Mouse (Mus musculus): Measurements from ENCODE around the gene Dcaf6. TPM values are rescaled to one million over a fixed set of nuclear protein-coding genes. Genes with fewer than 3 reads are reported as not detected.
"Not testable (repeated sequence)": the region's sequence is repeated elsewhere in the genome, so short reads cannot be mapped to it uniquely, and the experiment has no call there.

Gene Dcaf6
- total RNA-seq, 2 experiments from 2014 or later, result 76.3 to 77.7 TPM

DNA sequence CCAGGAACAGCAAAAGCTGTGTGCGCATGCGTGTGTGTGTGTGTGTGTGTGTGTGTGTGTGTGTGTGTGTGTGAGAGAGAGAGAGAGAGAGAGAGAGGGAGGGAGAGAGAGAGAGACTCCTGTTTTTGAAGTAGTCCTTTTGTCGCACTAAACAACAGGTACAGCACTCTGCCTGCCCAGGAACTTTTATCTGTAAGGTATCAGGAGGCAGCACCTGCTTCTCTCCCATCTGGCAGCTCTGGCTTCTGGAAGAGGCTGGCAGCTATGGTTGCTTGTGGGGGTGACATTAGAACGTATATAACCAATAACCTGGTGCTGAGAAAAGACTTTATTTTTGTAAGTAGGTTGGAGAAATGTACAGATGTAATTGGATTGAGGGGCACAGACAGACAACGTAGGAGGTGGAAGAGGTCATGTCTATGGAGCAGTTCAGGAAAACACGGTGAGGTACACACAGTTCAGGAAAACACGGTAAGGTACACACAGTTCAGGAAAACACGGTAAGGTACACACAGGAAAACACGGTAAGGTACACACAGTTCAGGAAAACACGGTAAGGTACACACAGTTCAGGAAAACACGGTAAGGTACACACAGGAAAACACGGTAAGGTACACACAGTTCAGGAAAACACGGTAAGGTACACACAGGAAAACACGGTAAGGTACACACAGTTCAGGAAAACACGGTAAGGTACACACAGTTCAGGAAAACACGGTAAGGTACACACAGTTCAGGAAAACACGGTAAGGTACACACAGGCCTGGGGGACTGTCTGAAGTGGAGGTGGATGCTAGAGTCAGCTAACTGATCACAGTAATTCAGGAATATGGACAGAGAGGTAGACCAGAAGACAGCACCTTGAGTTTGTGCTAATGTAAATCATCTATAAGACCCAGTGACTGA lies 131.6 kb downstream of the Dcaf6 start:
- intact Hi-C loops (cut with DNase I); DNase-seq: not testable (repeated sequence)

DNA sequence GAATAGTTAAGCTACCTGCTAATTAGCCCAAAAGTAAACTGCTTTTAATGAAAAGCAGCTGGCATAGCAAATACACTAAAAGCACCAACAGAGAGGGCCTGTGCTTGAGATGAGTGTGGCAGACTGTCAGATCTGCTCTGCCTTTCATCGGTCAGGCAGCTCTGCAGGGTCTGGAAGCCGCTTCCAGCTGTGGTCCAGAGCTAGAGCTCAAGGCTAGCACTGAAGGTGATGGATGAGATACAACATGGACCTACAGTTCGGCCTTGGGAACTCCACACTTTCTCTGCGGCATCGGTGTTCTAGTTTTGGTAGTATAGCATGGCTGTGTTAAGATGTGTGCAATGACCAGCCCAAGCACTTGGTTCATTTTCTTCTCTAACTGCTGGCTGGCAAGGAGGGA lies 132.4 kb downstream of the Dcaf6 start:
- no peak for DNase-seq
- intact Hi-C loops (cut with DNase I), result no loop called here

DNA sequence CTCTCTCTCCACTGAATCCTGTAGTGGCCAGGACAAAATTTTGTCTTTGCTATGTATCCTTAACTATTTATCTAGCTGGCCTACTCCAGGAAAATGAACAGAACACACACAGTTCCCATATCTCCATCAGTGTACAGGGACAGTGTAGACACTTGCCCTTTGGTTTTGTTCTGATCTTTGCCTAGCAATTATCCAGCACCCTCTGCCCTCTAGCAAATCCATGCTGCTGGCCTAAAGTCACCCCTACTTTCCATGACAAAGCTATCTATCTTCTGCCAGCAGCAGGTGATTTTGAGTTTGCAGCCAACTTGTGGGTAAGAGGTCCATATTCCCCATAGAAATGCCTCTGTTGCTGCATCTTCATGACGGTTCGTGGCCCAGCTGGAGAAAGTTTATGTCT lies 132.9 kb downstream of the Dcaf6 start:
- intact Hi-C loops (cut with DNase I), result no loop called here
- no peak for DNase-seq

DNA sequence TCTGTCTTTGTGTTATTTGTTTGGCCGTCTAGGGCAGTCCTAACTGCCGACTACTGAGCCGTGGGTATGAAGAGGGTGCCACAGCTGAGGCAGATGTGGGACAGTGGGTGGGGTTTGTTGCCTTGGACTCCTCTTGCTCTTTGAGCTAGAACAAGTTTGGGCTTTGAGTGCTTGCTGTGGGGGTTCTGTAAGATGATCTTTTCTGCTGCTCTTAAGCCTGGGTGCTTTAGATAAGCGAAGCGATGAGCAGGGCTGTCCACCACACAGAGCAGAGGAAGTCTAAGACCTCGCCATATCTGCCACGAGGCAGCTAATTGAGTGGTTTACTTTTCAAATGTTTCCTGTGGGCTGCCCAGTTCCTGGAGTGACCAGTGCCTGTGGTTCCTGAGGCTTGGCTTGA lies 137.3 kb downstream of the Dcaf6 start:
- no peak for DNase-seq
- intact Hi-C loops (cut with DNase I), result no loop called here

DNA sequence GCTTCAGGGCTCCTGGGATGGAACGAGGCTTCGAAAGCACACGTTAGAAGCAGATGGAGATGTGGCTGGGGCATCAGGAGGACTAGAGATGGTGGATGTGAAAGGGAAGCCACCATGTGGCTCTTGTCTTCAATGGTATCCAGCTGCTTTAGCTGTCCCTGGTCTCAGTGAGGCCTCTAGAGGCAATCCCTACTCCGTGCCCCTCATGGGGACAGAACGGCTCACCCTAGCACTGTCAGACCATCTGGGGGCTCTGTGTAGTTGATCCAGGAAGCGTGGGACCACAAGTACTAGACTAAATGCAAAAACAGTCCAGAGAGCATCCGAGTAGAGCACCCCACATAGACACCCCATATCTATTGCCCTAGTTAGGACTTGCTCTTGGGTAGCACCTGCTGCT lies 138.4 kb downstream of the Dcaf6 start:
- intact Hi-C loops (cut with DNase I), result no loop called here
- DNase-seq, result no peak

DNA sequence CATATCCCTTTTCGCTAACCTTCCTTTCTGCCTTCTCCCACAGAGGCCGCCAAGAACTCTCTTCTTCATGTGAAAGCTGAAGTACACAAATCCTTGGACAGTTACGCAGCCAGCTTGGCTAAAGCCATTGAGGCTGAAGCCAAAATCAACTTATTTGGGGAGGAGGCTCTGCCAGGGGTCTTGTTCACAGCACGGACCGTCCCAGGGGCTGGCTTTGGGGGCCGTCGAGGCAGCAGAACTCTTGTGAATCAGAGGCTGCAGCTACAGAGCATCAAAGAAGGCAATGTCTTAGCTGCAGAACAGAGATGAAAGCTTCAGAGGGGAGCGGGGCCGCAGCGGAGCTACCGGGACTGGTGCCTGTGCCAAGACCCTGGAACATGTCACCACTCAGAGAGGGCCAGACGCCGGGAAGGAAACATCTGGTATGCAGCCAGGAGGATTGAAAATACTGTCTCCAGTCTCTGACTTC lies 138.8 kb downstream of the Dcaf6 start:
- intact Hi-C loops (cut with DNase I), result no loop called here
- DNase-seq, result peak; percentile 64 to 68

DNA sequence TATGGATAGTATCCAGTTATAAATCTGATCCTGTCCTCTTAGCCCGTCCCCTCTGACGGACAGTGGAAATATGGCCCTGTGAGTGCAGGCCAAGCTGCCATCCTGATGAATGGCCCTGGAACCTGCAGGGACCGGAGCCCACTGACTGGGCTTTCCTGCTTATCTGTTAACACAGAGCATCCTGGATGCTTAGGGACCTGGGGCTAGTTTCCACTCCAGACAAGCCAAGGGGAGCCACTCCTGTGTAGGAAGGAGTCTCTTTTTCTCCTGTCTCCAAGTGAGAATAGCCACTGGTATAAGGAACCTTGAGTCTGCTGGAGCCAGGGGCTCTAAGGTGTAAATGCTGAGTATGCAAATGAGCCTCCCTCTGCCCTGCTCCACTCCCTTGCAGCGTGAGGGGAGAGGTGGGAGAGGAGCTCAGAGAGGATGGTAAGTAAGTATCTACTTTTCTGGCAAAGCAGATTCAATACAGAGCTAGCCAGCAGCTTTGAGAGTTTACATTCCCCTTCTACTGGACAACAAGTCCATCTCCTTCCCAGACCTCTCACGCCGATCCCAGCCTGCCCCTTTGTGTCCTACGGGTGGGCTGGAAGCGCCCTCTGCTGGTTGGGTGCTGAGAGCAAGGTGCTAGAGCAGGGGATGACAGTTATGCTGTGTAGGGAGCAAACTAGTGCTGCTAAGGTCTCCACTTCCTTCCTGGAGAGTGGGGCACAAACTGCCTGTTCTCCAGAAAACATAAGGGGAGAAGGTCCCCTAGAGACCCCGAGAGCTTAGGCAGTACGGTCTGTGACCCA lies 139.9 kb downstream of the Dcaf6 start:
- intact Hi-C loops (cut with DNase I), result loop anchor here (1.0 kb wide), 1 partner anchor 67 kb away; no protein-coding TSS in a partner anchor
- peak; percentile 86 to 90 for DNase-seq

DNA sequence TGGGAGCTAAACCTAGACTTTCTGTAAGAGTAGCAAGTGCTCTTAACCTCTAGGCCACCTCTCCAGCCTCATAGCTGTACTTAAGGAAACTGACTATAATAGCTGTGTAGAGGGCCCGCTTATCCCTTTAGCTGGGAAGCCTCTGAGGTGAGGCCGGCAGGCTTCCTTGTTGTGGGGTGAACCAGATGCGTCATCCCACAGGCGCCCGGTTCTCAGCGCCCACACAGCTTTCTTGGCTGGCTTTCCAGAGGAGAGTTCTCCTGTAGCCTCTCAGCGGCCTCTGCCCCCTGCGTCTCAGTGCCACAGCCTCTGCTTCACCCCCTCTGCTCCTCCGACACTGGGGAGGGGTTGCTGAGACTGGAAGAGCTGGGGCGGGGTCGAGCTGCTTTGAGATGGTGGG lies 143.9 kb downstream of the Dcaf6 start:
- DNase-seq, result no peak
- intact Hi-C loops (cut with DNase I), result no loop called here

DNA sequence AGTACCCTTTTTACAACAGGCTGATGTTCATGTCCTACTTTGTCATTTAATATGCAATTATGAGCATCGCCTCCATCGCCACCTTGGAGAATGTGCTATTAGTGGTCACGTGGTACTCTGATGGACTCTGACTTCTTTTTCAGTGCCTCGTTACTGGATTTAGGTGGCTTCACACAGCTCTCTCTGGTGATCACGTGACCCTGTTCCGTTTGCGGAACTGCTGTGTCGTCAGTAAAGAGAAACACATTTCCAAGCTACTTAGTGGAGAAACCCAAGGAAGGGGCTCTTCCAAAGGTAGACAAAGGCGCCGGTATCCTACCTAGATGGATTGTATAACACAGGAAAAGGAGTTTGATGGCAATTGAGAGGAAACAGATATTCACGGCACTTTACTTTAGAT lies 152.1 kb downstream of the Dcaf6 start:
- intact Hi-C loops (cut with DNase I), result no loop called here
- no peak for DNase-seq

DNA sequence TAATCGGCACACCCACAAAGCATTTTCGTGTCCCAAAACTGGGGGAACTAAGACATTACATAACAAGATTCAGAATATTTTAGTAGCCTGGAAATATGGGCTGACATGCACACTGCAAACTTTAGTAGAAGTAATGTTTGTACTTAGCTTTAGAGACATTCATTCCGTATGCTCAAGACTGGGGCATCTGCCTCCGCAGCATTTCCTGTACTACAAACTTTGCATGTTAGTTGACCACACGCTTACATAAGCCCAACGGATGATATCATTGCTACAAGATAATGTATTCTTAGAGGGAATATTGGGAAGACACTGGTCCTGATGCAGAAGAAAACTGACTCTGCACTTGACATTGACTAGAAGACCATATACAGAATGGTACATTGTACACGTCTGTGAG lies 155.9 kb downstream of the Dcaf6 start:
- DNase-seq, result no peak
- intact Hi-C loops (cut with DNase I), result no loop called here

DNA sequence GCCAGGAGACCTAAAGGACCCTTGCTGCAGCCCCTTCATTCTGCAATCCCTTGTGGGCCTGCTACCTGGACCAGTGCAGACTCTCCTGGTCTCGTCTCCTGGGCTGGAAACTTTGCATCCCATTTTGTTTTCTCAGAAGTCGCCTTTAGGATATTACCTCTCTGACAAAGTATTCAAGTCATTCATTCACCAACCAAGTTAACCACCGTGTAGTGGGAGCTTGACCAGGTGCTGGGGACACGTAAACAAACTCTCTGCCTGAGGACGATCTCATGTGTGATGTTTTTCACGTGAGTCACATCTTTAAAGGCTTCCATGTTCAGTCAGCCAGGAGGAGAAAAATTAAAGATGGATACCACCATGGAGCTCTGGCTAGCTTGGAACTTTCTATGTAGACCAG lies 157.1 kb downstream of the Dcaf6 start:
- intact Hi-C loops (cut with DNase I), result no loop called here
- no peak for DNase-seq

DNA sequence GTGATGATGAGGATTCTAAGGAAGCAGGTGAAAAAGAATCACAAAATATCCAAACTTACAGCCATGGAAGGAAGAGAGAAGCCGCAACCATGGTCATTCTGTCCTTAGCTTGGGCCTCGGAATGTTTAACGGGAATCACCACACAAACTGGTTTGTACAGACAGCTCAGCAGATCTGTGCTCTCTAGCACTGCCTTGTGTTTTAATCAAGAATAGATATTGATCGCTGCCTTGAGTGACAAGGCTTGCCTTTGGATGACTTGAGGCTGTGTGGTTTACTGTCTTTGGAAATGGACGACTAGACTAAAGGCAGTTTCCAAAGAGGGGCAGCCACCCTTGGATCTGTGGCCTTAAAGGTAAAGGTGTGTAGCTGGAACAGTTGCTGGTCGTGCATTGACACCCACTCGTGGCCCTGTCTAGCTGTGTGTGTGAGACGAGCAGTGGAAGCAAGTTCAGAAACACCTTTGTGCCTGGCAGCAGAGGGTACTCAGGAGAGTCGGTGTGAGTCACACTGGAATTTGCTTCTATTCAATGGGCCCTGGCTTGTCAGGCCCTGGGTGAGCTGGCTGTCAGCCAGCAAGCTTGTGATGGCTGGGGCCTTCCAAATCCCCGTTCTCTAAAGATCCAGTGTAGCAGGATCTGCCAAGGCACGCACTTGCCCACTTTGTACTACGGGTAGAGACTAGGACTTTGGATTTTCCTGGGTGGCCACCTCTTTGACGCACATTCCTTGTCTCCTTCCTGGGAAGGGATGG lies 157.6 kb downstream of the Dcaf6 start:
- intact Hi-C loops (cut with DNase I), result no loop called here
- DNase-seq, result peak; percentile 49 to 72

DNA sequence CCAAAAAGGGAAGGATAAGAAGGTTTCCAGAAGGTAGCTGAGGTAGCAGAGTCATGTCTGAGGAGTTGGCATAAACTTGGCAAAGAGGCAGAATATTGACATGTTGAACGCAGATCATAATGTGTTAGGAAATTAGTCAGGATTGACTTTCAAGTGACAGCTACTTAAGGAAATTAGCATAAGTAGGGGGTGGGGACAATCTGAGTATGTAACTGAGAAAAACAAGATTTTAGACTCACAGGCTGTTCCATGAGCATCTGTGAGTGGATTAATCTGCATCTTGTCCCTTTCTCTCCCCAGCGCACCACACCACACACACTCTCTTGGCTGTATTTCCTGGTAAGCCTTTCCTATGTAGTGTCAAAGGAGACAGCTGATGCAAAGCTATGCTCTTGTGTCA lies 158.7 kb downstream of the Dcaf6 start:
- DNase-seq, result no peak
- intact Hi-C loops (cut with DNase I), result no loop called here

DNA sequence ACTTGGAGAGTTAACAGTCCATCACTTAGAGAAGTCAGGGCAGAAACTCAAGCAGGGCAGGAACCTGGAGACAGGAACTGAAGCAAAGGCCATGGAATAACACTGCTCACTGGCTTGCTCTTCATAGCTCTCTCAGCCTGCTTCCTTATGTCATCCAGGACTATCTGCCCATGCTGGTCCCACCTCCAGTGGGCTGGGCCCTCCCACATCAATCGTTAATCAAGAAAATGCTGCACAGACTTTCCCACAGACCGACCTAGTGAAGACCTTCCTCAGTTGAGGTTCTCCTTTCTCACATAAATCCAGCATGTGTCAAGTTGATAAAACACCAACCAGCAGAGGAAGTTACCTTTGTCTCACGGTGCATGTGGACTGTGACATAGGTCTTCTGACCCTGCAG lies 159.2 kb downstream of the Dcaf6 start:
- intact Hi-C loops (cut with DNase I), result no loop called here
- no peak for DNase-seq

DNA sequence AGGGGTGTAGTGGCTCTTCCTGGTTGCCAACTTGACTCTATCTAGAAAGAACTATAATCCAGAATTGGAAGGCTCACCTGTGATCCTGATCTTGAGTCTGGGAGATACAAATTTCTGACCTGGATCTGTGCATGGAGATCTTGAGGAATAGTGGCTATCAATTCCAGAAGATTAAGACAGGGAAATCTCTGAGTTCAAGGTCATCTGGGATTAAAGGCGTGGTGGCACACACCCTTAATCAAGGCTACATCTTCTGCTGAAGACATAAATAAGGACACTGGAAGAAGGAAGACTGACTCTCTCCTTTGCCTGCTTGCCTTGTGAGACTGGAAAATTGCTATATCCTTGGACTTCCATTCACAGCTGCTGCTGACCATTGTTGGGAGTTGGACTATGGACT lies 164.8 kb downstream of the Dcaf6 start, which contains the start of gene Gpr161:
Gene Gpr161 (plus strand): TSS at position 301 of the 400 bp plus-strand sequence.
- intact Hi-C loops (cut with DNase I), result no loop called here
- no peak for DNase-seq

DNA sequence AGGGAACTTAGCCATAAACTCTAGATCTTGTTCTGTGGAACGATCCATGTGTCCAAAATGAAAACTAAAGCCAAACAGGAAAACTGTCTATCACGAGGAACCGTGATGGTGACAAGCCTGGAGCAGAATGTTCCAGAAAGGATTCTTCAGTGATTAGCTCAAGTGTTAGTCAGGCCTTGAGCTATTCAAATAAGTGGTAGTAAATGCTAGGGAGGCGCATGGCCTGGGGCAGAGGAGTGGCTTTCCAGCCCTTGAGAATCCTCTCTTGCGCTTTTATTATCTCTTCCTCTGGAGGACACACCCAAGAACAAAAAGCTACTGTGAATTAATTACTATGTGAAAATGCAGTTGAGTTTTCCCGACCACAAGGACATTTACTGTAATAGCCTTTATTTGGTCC lies 168.7 kb downstream of the Dcaf6 start:
- intact Hi-C loops (cut with DNase I), result no loop called here
- DNase-seq, result peak; percentile 19 to 29

DNA sequence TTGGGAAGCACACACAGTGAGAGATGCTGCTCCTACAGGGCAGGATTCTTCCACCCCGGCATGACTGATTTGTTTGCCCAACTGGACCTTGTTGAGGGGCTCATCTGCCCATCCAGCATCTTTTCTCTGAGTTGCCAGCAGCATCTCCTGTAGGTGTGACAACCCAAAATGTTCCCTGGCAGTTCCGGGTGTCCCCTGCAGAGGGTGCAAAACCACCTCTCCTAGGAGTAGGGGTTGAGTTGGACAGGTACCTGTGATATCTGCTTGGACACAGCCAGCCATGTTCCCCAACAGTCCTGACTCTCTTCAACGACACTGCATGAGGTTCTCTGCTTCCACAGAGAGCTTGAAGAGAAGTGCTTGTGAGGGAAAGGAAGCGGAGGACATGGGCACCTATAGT lies 170.4 kb downstream of the Dcaf6 start:
- intact Hi-C loops (cut with DNase I), result no loop called here
- peak in 1 of 2 experiments; percentile 27 for DNase-seq

DNA sequence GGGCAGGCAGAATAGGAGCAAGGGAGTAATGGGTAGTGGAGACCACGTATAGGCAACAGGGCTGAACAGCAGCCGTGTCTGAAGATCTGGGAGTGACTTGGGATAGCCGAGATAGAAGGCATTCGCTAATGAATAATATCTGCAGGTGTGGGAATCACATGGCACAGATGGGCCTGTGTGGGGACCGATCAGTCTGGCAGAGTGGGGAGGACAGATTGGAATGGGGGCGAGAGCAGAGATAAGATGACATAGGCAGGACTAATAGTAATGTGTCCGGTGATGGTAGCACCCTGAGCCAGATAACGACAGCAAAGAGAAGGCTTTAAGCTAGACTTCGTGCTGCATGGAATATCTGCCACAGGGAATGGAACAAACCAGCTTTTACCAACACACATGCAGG lies 172.1 kb downstream of the Dcaf6 start:
- intact Hi-C loops (cut with DNase I), result no loop called here
- no peak for DNase-seq

DNA sequence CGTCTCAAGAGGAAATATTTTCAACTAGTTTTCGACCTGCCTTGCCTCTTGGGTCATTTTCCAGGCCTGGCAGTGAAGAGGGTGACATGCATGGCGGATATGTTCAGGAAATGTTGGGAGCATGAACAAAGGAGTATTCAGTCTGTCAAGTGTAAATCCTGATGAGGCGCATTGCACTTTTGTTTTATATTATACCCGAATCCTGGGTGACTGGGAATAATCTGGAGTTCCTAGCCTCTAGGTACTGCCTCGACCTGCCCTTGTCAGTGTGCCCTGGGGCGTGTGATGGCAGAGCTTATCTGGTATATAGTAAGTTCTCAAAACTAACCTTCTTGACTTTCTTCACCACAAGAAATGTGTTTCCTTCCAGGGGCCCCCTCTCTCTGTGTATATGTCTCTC lies 176.2 kb downstream of the Dcaf6 start:
- no peak for DNase-seq
- intact Hi-C loops (cut with DNase I), result no loop called here

DNA sequence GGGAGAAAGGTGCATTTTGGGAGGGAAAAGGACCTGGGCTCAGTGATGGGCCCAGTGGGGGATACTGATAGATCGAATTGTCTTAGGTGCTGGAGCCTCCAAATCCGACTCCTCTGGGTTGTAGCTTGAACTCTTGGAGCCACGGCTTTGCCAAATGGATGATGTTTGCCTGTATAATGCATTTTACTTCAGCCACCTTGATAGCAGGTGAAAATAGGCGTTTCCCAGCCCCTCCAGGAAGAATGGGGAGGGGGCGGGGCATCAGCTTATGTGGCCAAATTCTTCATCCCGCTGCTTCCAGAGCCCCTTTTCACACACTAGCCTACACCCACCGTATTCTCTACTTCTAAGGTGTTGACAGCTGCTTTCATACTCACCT lies 177.3 kb downstream of the Dcaf6 start:
- no peak for DNase-seq
- intact Hi-C loops (cut with DNase I), result no loop called here
